Mouse (Mus musculus): ENCODE results near the gene Aldh3b1. TPM values are rescaled to one million over a fixed set of nuclear protein-coding genes. Genes with fewer than 3 reads are reported as not detected.

Gene Aldh3b1
- polyA plus RNA-seq, 1 experiment: 2.8 TPM

GRCm38 (mm10) chr19:3916727-3917126 lies 12.9 kb downstream of the Aldh3b1 start:
- H3K36me3 ChIP-seq (replicated peaks; ENCODE audit: low read length): peaks cover 10% of the 10 kb centered on the region
- peaks cover 14% of the 10 kb centered on the region for H3K27me3 ChIP-seq (replicated peaks)
- H3K4me1 ChIP-seq: peaks cover 44% of the 10 kb centered on the region
- no peaks in the 10 kb centered on the region for H3K9me3 ChIP-seq
- no peak overlapping the region for H3K4me3 ChIP-seq (replicated peaks)
- TF ChIP-seq GATA1 (IDR thresholded peaks at IDR 0.05; ENCODE audit: borderline replicate concordance, low read length) (no peak), FLI1 (IDR thresholded peaks at IDR 0.05; ENCODE audit: low read length) (no peak)

GRCm38 (mm10) chr19:3914535-3914934 lies 15.1 kb downstream of the Aldh3b1 start:
- peaks cover 54% of the 10 kb centered on the region for H3K4me1 ChIP-seq
- peak overlapping the region; percentile 42 for H3K4me3 ChIP-seq (replicated peaks)
- H3K27me3 ChIP-seq (replicated peaks): peaks cover 2% of the 10 kb centered on the region
- TF ChIP-seq FLI1 (IDR thresholded peaks at IDR 0.05; ENCODE audit: low read length): no peak
- TF ChIP-seq GATA1 (IDR thresholded peaks at IDR 0.05; ENCODE audit: borderline replicate concordance, low read length): no peak
- H3K36me3 ChIP-seq (replicated peaks; ENCODE audit: low read length): peaks cover 31% of the 10 kb centered on the region
- H3K9me3 ChIP-seq: no peaks in the 10 kb centered on the region

GRCm38 (mm10) chr19:3913692-3914091 lies 15.9 kb downstream of the Aldh3b1 start:
- Histone ChIP-seq H3K4me3 (replicated peaks) (peak overlapping the region; percentile 94), H3K36me3 (replicated peaks; ENCODE audit: low read length) (peaks cover 39% of the 10 kb centered on the region), H3K4me1 (peaks cover 60% of the 10 kb centered on the region), H3K27me3 (replicated peaks) (no peaks in the 10 kb centered on the region), H3K9me3 (no peaks in the 10 kb centered on the region)
- TF ChIP-seq FLI1 (IDR thresholded peaks at IDR 0.05; ENCODE audit: low read length): no peak
- no peak for TF ChIP-seq GATA1 (IDR thresholded peaks at IDR 0.05; ENCODE audit: borderline replicate concordance, low read length)

- H3K4me1 ChIP-seq: peaks cover 71% of the 10 kb centered on the region
- no peaks in the 10 kb centered on the region for H3K9me3 ChIP-seq
- no peaks in the 10 kb centered on the region for H3K27me3 ChIP-seq (replicated peaks)
- peaks cover 47% of the 10 kb centered on the region for H3K36me3 ChIP-seq (replicated peaks; ENCODE audit: low read length)
- no peak for TF ChIP-seq FLI1 (IDR thresholded peaks at IDR 0.05; ENCODE audit: low read length)
- no peak for TF ChIP-seq GATA1 (IDR thresholded peaks at IDR 0.05; ENCODE audit: borderline replicate concordance, low read length)
- H3K4me3 ChIP-seq (replicated peaks): peak within 1 kb of the TSS; percentile 94
These were observed 17.0 kb downstream of the Aldh3b1 start, which contains the start of gene Ndufs8 for GRCm38 (mm10) chr19:3912337-3913204. Gene Ndufs8, minus strand, starts transcription at chr19:3912774.

- Histone ChIP-seq H3K36me3 (replicated peaks; ENCODE audit: low read length) (peaks cover 49% of the 10 kb centered on the region), H3K4me3 (replicated peaks) (no peak overlapping the region), H3K4me1 (peaks cover 86% of the 10 kb centered on the region), H3K9me3 (no peaks in the 10 kb centered on the region), H3K27me3 (replicated peaks) (no peaks in the 10 kb centered on the region)
- no peak for TF ChIP-seq GATA1 (IDR thresholded peaks at IDR 0.05; ENCODE audit: borderline replicate concordance, low read length)
- no peak for TF ChIP-seq FLI1 (IDR thresholded peaks at IDR 0.05; ENCODE audit: low read length)
These were observed 19.4 kb downstream of the Aldh3b1 start for GRCm38 (mm10) chr19:3910206-3910605.

GRCm38 (mm10) chr19:3907876-3908660 lies 21.5 kb downstream of the Aldh3b1 start:
- Histone ChIP-seq H3K36me3 (replicated peaks; ENCODE audit: low read length) (peaks cover 60% of the 10 kb centered on the region), H3K4me3 (replicated peaks) (peak overlapping the region; percentile 96), H3K9me3 (no peaks in the 10 kb centered on the region), H3K27me3 (replicated peaks) (no peaks in the 10 kb centered on the region), H3K4me1 (peaks cover 87% of the 10 kb centered on the region)
- no peak for TF ChIP-seq GATA1 (IDR thresholded peaks at IDR 0.05; ENCODE audit: borderline replicate concordance, low read length)
- TF ChIP-seq FLI1 (IDR thresholded peaks at IDR 0.05; ENCODE audit: low read length): no peak

- peaks cover 69% of the 10 kb centered on the region for H3K36me3 ChIP-seq (replicated peaks; ENCODE audit: low read length)
- TF ChIP-seq FLI1 (IDR thresholded peaks at IDR 0.05; ENCODE audit: low read length) (no peak), GATA1 (IDR thresholded peaks at IDR 0.05; ENCODE audit: borderline replicate concordance, low read length) (no peak)
- H3K27me3 ChIP-seq (replicated peaks): no peaks in the 10 kb centered on the region
- peaks cover 94% of the 10 kb centered on the region for H3K4me1 ChIP-seq
- H3K9me3 ChIP-seq: no peaks in the 10 kb centered on the region
- peak within 1 kb of the TSS; percentile 96 for H3K4me3 ChIP-seq (replicated peaks)
These were observed 22.5 kb downstream of the Aldh3b1 start, which contains the start of gene Tcirg1 for GRCm38 (mm10) chr19:3906795-3907786. Gene Tcirg1, minus strand, starts transcription at chr19:3907133.

- Histone ChIP-seq H3K36me3 (replicated peaks; ENCODE audit: low read length) (peaks cover 72% of the 10 kb centered on the region), H3K4me3 (replicated peaks) (peak overlapping the region; percentile 96), H3K27me3 (replicated peaks) (no peaks in the 10 kb centered on the region), H3K4me1 (peaks cover 86% of the 10 kb centered on the region), H3K9me3 (no peaks in the 10 kb centered on the region)
- TF ChIP-seq FLI1 (IDR thresholded peaks at IDR 0.05; ENCODE audit: low read length) (no peak), GATA1 (IDR thresholded peaks at IDR 0.05; ENCODE audit: borderline replicate concordance, low read length) (no peak)
These were observed 23.3 kb downstream of the Aldh3b1 start for GRCm38 (mm10) chr19:3906326-3906725.

All from megakaryocyte, embryonic 14.5 days (primary cell).